Mouse (Mus musculus) CH12.LX (cell line): ENCODE measurements at regions not wholly inside any gene's neighbourhood (a gene's known extent, or its start where the extent isn't known, plus 50 kb on each side); places are given as distances from the start of the nearest gene placed in this dataset.

Source experiments
- DNase-seq: peaks from one replicate; pipeline ENCODE4 v3.0.0-alpha.2; 2013; ENCODE audit errors: extremely low read depth
- H3K27ac ChIP-seq: 2 replicates; pipeline ENCODE4 v1.5.1; 2012; ENCODE audit warnings: low read depth, mild to moderate bottlenecking, control low read depth, moderate library complexity; ENCODE audit not compliant: insufficient read depth
- H3K27me3 ChIP-seq: replicated peaks from 2 replicates; pipeline ENCODE3; 2012; ENCODE audit warnings: inconsistent platforms
- H3K36me3 ChIP-seq, 2 experiments: replicated peaks in 1 of 2; 2 replicates each; pipeline versions ENCODE3 to v1.6.1; 2012; ENCODE audit warnings: inconsistent platforms in 1 of 2, low read length in 1 of 2, mild to moderate bottlenecking in 1 of 2, mixed read lengths in 1 of 2, moderate library complexity in 1 of 2; ENCODE audit not compliant: control insufficient read depth in 1 of 2, insufficient read depth in 1 of 2
- H3K4me1 ChIP-seq, 2 experiments: 2 replicates each; pipeline ENCODE4 v1.6.1; 2012; ENCODE audit warnings: inconsistent platforms in 1 of 2, moderate library complexity in 1 of 2; ENCODE audit not compliant: insufficient read depth in 2 of 2, control insufficient read depth in 1 of 2
- H3K4me2 ChIP-seq: 2 replicates; pipeline ENCODE4 v1.6.1; 2012; ENCODE audit warnings: low read depth, mild to moderate bottlenecking, control low read depth; ENCODE audit not compliant: poor library complexity, insufficient read depth, severe bottlenecking
- H3K4me3 ChIP-seq, 3 experiments: fragments of 150-350 bp in 1 of 3; sonication (generic) in 1 of 3; replicated peaks in 1 of 3; 2 replicates each; pipeline versions ENCODE3 to v1.5.1; 2011 to 2012; ENCODE audit warnings: low read depth in 2 of 3, low read length in 2 of 3, mild to moderate bottlenecking in 2 of 3, moderate library complexity in 2 of 3, control low read depth in 1 of 3, improper control_type of control experiment in 1 of 3, inconsistent platforms in 1 of 3, mixed read lengths in 1 of 3; ENCODE audit not compliant: poor library complexity in 1 of 3
- H3K79me2 ChIP-seq: replicated peaks from 2 replicates; pipeline ENCODE4 v1.6.1; 2012; ENCODE audit warnings: mild to moderate bottlenecking, moderate library complexity; ENCODE audit not compliant: control insufficient read depth, poor library complexity, insufficient read depth, severe bottlenecking; ENCODE audit errors: extremely low read depth
- H3K9ac ChIP-seq: 2 replicates; pipeline ENCODE4 v1.6.1; 2012; ENCODE audit warnings: low read depth, mild to moderate bottlenecking, control low read depth, moderate library complexity; ENCODE audit not compliant: insufficient read depth
- H3K9me3 ChIP-seq: replicated peaks from 2 replicates; pipeline ENCODE3; 2012; ENCODE audit warnings: low read length, inconsistent platforms, mixed read lengths
- BHLHE40 ChIP-seq: IDR thresholded peaks from 2 replicates; pipeline ENCODE4 v1.6.1; 2011; ENCODE audit warnings: mild to moderate bottlenecking, low read depth, low read length, improper control_type of control experiment
- CHD1 ChIP-seq: IDR thresholded peaks from 2 replicates; pipeline ENCODE4 v1.6.1; 2012; ENCODE audit warnings: low read depth, low read length, improper control_type of control experiment, inconsistent platforms
- CHD2 ChIP-seq: IDR thresholded peaks from 2 replicates; pipeline ENCODE4 v1.6.1; 2011; ENCODE audit warnings: low read length, improper control_type of control experiment
- CTCF ChIP-seq, 2 experiments: IDR thresholded peaks in 1 of 2; conservative IDR thresholded peaks in 1 of 2; 2 replicates each; pipeline ENCODE4 v1.5.1; 2011 to 2012; ENCODE audit warnings: low read depth in 2 of 2, low read length in 2 of 2, improper control_type of control experiment in 1 of 2, inconsistent platforms in 1 of 2, mild to moderate bottlenecking in 1 of 2, moderate library complexity in 1 of 2
- E2F4 ChIP-seq: IDR thresholded peaks from 2 replicates; pipeline ENCODE4 v1.6.1; 2011; ENCODE audit warnings: low read depth, low read length, improper control_type of control experiment; ENCODE audit not compliant: insufficient replicate concordance
- ELF1 ChIP-seq: IDR thresholded peaks from 2 replicates; pipeline ENCODE4 v1.6.1; 2014; ENCODE audit warnings: low read depth, mild to moderate bottlenecking, inconsistent platforms, low read length, improper control_type of control experiment
- EP300 ChIP-seq: IDR thresholded peaks from 2 replicates; pipeline ENCODE4 v1.6.1; 2011; ENCODE audit warnings: low read length, improper control_type of control experiment
- ETS1 ChIP-seq: conservative IDR thresholded peaks from 2 replicates; pipeline ENCODE4 v1.6.1; 2012; ENCODE audit warnings: low read depth, mild to moderate bottlenecking, inconsistent platforms, low read length, improper control_type of control experiment, moderate library complexity
- HCFC1 ChIP-seq: IDR thresholded peaks from 2 replicates; pipeline ENCODE4 v1.6.1; 2012; ENCODE audit warnings: low read depth, mild to moderate bottlenecking, inconsistent platforms, low read length, improper control_type of control experiment
- IRF4 ChIP-seq: IDR thresholded peaks from 2 replicates; pipeline ENCODE4 v1.6.1; 2014; ENCODE audit warnings: low read depth, mild to moderate bottlenecking, inconsistent platforms, low read length, improper control_type of control experiment
- JUN ChIP-seq: IDR thresholded peaks from 2 replicates; pipeline ENCODE4 v1.6.1; 2011; ENCODE audit warnings: low read depth, mild to moderate bottlenecking, low read length, improper control_type of control experiment, moderate library complexity; ENCODE audit not compliant: insufficient read depth
- JUND ChIP-seq: conservative IDR thresholded peaks from 2 replicates; pipeline ENCODE4 v1.6.1; 2011; ENCODE audit warnings: low read depth, low read length, improper control_type of control experiment
- MAFK ChIP-seq: IDR thresholded peaks from 2 replicates; pipeline ENCODE4 v1.6.1; 2011; ENCODE audit warnings: low read length, improper control_type of control experiment; ENCODE audit not compliant: insufficient replicate concordance
- MAX ChIP-seq: IDR thresholded peaks from 2 replicates; pipeline ENCODE4 v1.6.1; 2011; ENCODE audit warnings: low read length, improper control_type of control experiment
- MAZ ChIP-seq: IDR thresholded peaks from 2 replicates; pipeline ENCODE4 v1.6.1; 2012; ENCODE audit warnings: low read depth, mild to moderate bottlenecking, inconsistent platforms, low read length, improper control_type of control experiment, moderate library complexity
- MEF2A ChIP-seq: IDR thresholded peaks from 2 replicates; pipeline ENCODE4 v1.6.1; 2014; ENCODE audit warnings: low read depth, mild to moderate bottlenecking, inconsistent platforms, low read length, improper control_type of control experiment, borderline replicate concordance
- NRF1 ChIP-seq: IDR thresholded peaks from 2 replicates; pipeline ENCODE4 v1.6.1; 2014; ENCODE audit warnings: low read depth, mild to moderate bottlenecking, inconsistent platforms, low read length, improper control_type of control experiment, moderate library complexity
- PAX5 ChIP-seq: IDR thresholded peaks from 2 replicates; pipeline ENCODE4 v1.6.1; 2012; ENCODE audit warnings: low read length, inconsistent platforms, mixed read lengths
- POLR2A ChIP-seq: IDR thresholded peaks from 2 replicates; pipeline ENCODE4 v1.6.1; 2011; ENCODE audit warnings: low read depth, mild to moderate bottlenecking, improper control_type of control experiment, low read length
- RAD21 ChIP-seq: IDR thresholded peaks from 2 replicates; pipeline ENCODE4 v1.6.1; 2011; ENCODE audit warnings: low read depth, mild to moderate bottlenecking, low read length, improper control_type of control experiment, moderate library complexity
- RCOR1 ChIP-seq: conservative IDR thresholded peaks from 2 replicates; pipeline ENCODE4 v1.6.1; 2012; ENCODE audit warnings: low read depth, mild to moderate bottlenecking, inconsistent platforms, low read length, improper control_type of control experiment
- SIN3A ChIP-seq: IDR thresholded peaks from 2 replicates; pipeline ENCODE4 v1.6.1; 2012; ENCODE audit warnings: low read length, improper control_type of control experiment, inconsistent platforms
- TBP ChIP-seq: conservative IDR thresholded peaks from 2 replicates; pipeline ENCODE4 v1.6.1; 2011; ENCODE audit warnings: low read depth, low read length, improper control_type of control experiment
- TCF12 ChIP-seq: IDR thresholded peaks from 2 replicates; pipeline ENCODE4 v1.6.1; 2014; ENCODE audit warnings: low read depth, mild to moderate bottlenecking, inconsistent platforms, low read length, improper control_type of control experiment
- UBTF ChIP-seq: IDR thresholded peaks from 2 replicates; pipeline ENCODE4 v1.6.1; 2012; ENCODE audit warnings: low read depth, mild to moderate bottlenecking, inconsistent platforms, low read length, improper control_type of control experiment, moderate library complexity
- USF1 ChIP-seq: IDR thresholded peaks from 2 replicates; pipeline ENCODE4 v1.6.1; 2014; ENCODE audit warnings: low read depth, mild to moderate bottlenecking, inconsistent platforms, low read length, improper control_type of control experiment
- ZC3H11A ChIP-seq: IDR thresholded peaks from 2 replicates; pipeline ENCODE4 v1.6.1; 2012; ENCODE audit warnings: low read depth, mild to moderate bottlenecking, inconsistent platforms, low read length, improper control_type of control experiment
- ZKSCAN1 ChIP-seq: IDR thresholded peaks from 2 replicates; pipeline ENCODE4 v1.6.1; 2012; ENCODE audit warnings: low read depth, inconsistent platforms, low read length, improper control_type of control experiment, borderline replicate concordance
- ZNF384 ChIP-seq: IDR thresholded peaks from 2 replicates; pipeline ENCODE4 v1.6.1; 2012; ENCODE audit warnings: low read depth, low read length, improper control_type of control experiment, inconsistent platforms
- dilution Hi-C: fragments of 300-500 bp; cut with MboI; formaldehyde crosslinking; loops from 2 replicates; pipeline ENCODE4 v1.14.3; 2020; ENCODE audit warnings: low sequenced_read_pairs; ENCODE audit not compliant: extremely low pct_unique_long_range_greater_than_20kb, extremely low pct_ligation_motif_present
- in situ Hi-C: fragments of 300-500 bp; cut with MboI; formaldehyde crosslinking; loops from 3 replicates; pipeline ENCODE4 v1.14.3; 2019; ENCODE audit warnings: low sequenced_read_pairs, low pct_ligation_motif_present, low pct_unique_long_range_greater_than_20kb, mixed read lengths

DNA sequence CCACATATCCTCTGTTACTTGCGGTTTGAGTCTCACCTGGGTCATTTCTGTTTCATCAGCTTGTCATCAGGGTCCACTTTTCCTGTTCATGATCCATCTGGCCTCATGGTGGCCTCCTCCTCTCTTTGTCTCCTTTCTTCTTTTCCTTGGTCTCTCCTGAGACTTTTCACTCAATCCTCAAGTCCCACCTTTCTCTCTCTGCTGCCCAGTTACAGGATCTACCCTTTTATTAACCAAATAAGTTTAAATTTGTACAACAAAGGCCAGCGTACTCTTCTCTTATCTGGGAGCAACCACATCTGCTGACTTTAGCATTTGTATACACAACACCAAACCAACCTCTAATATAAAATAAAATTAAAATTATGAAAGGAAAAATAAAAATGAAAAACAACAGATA, 124.4 kb upstream of the Gypa start:
- Histone ChIP-seq H3K4me2 (no peak overlapping the region), H3K9ac (no peak overlapping the region), H3K4me3 (no peak overlapping the region), H3K4me1 (peaks cover 0 to 4% of the 10 kb centered on the region in 2 experiments; a peak in 2 of 4 replicates), H3K9me3 (no peaks in the 10 kb centered on the region), H3K27ac (no peak overlapping the region), H3K36me3 (no peaks in the 10 kb centered on the region), H3K27me3 (no peaks in the 10 kb centered on the region), H3K79me2 (no peaks in the 10 kb centered on the region)
- dilution Hi-C loops: no loop called here
- in situ Hi-C loops: no loop called here
- DNase-seq: no peak
- TF ChIP-seq POLR2A: no peak
- TF ChIP-seq JUND: no peak
- TF ChIP-seq UBTF: no peak
- no peak for TF ChIP-seq MAFK
- TF ChIP-seq CHD2: no peak
- no peak for TF ChIP-seq USF1
- TF ChIP-seq JUN: no peak
- TF ChIP-seq ZC3H11A: no peak
- no peak for TF ChIP-seq PAX5
- no peak for TF ChIP-seq CTCF (conservative IDR thresholded peaks at IDR 0.05 in 1 of 2, IDR thresholded peaks at IDR 0.05 in 1 of 2; ENCODE audit: low read depth in 2 of 2, low read length in 2 of 2)
- TF ChIP-seq SIN3A: no peak
- TF ChIP-seq ZNF384: no peak
- TF ChIP-seq HCFC1: no peak
- no peak for TF ChIP-seq EP300
- no peak for TF ChIP-seq E2F4
- TF ChIP-seq TCF12: no peak
- TF ChIP-seq ZKSCAN1: no peak

DNA sequence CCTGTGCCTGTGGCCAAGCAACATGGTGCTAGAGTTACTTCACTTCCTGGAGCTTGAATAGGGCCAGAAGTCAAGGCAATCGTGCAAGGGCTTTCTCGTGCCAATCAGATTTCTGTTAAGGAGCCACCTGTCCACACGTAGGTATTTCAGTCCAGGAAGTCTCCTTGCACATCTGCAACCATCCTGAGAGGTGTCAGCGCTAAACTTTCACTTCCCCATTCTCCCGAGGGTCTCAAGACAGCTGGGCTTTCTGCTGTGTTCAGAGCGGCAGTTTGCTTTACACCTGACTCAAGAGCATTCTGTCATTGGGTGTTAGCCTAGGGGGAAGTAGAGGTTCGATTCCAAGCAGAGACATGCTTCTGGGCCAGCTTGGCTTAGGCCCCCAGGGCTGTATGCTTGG, 129.5 kb upstream of the Gypa start:
- no peaks in the 10 kb centered on the region for H3K9me3 ChIP-seq
- peaks cover 0 to 14% of the 10 kb centered on the region in 2 experiments; a peak in 2 of 4 replicates for H3K4me1 ChIP-seq
- no peak overlapping the region for H3K9ac ChIP-seq
- H3K4me2 ChIP-seq: no peak overlapping the region
- no peaks in the 10 kb centered on the region for H3K27me3 ChIP-seq
- DNase-seq: peak; percentile 87
- no peak overlapping the region for H3K27ac ChIP-seq
- H3K36me3 ChIP-seq: no peaks in the 10 kb centered on the region
- H3K4me3 ChIP-seq: no peak overlapping the region
- dilution Hi-C loops (no loop called here), in situ Hi-C loops (no loop called here)
- no peaks in the 10 kb centered on the region for H3K79me2 ChIP-seq
- peak; percentile 54 for TF ChIP-seq ELF1
- no peak for TF ChIP-seq NRF1
- peak; percentile 27; the same call in 1 of the 2 replicates for TF ChIP-seq SIN3A
- no peak for TF ChIP-seq RAD21
- TF ChIP-seq ZNF384: no peak
- TF ChIP-seq BHLHE40: peak; percentile 22; the same call in 1 of the 2 replicates
- no peak for TF ChIP-seq CHD1
- TF ChIP-seq TBP: no peak
- no peak for TF ChIP-seq MAZ
- 0 out of 2 replicates have a peak, but pooled peaks have one; percentile 24 for TF ChIP-seq MEF2A
- no peak for TF ChIP-seq MAX
- no peak for TF ChIP-seq POLR2A
- TF ChIP-seq TCF12: peak; percentile 70
- peak; percentile 48 for TF ChIP-seq ETS1
- TF ChIP-seq IRF4: peak; percentile 87
- TF ChIP-seq JUND: no peak
- no peak for TF ChIP-seq RCOR1
- no peak for TF ChIP-seq E2F4
- no peak for TF ChIP-seq CTCF (conservative IDR thresholded peaks at IDR 0.05 in 1 of 2, IDR thresholded peaks at IDR 0.05 in 1 of 2; ENCODE audit: low read depth in 2 of 2, low read length in 2 of 2)
- no peak for TF ChIP-seq HCFC1
- peak; percentile 87 for TF ChIP-seq EP300
